In the genomic region with DNA sequence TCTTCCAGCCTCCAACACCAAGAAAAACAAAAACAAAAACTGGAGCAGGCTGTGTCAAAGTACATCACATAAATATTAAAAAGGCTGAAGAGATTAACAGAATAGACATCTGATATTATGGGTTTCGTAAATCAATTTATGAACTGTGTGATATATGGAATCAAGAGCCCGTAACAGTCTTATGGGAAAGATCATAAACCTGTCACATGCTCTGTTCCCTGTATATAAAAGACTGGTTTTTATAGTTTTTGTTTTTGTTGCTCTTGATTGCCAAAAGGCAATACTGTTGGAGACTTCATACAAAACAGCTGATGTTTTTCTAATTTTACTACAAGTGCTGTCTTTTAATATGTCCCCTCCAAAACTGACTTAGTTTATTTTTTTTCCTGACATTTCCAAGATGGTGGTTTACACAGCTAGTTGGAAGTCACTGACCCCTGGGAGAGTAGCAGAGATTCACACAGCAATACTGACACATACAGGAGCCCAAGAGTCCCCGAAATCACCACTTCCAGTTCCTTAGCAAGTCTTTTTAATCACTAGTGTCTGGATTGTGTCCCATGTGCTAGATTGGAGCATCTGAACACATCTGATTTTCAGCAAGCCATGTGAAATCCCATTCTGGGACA, we compare ENCODE assay signal across 22 mouse cellular contexts.
DNase-seq lines count a peak whose midpoint lies in the region; ATAC-seq lines count a peak whose summit lies in the region.
"Had no signal": no experiment of that assay in that cellular context is flagged by ENCODE, and none has a peak within 500 bp of the region (broad histone marks: within the 10 kb centered on the region; RNA-seq: fewer than 3 reads in every experiment).

No protein-coding gene starts in this region.

- no peak overlapping the region for H3K4me3 ChIP-seq in kidney, embryonic 16.5 days (ENCODE audit: low read length)
- H3K4me3 ChIP-seq in neural tube, embryonic 14.5 days (ENCODE audit: low read depth, low read length), result no peak overlapping the region
- H3K4me3 ChIP-seq: embryonic facial prominence, embryonic 12.5 days; embryonic facial prominence, embryonic 15.5 days; gastrocnemius, adult 2 months; hindbrain, embryonic 12.5 days had no signal

- H3K27ac ChIP-seq in kidney, embryonic 16.5 days (ENCODE audit: low read length), result no peak overlapping the region
- no peak overlapping the region for H3K27ac ChIP-seq in neural tube, embryonic 14.5 days (ENCODE audit: low read depth, low read length)
- H3K27ac ChIP-seq: embryonic facial prominence, embryonic 12.5 days; embryonic facial prominence, embryonic 15.5 days; gastrocnemius, adult 2 months; hindbrain, embryonic 12.5 days had no signal

- no peak overlapping the region for H3K9ac ChIP-seq in kidney, embryonic 16.5 days (replicated peaks; ENCODE audit: low read length)
- no peak overlapping the region for H3K9ac ChIP-seq in neural tube, embryonic 14.5 days (replicated peaks; ENCODE audit: low read depth, low read length)
- H3K9ac ChIP-seq: embryonic facial prominence, embryonic 12.5 days; embryonic facial prominence, embryonic 15.5 days; forebrain, postnatal 0 days; hindbrain, embryonic 12.5 days had no signal

- peak; percentile 90 for ATAC-seq in kidney, embryonic 16.5 days (ENCODE audit: low FRiP score, low TSS enrichment)
- peak; percentile 51; the same call in 1 of the 2 replicates for ATAC-seq in neural tube, embryonic 14.5 days (ENCODE audit: low read depth)
- ATAC-seq: CD4-positive, CD25-positive, alpha-beta regulatory T cell, adult 4 months; forebrain, embryonic 14.5 days; forebrain, postnatal 0 days had no signal

- H3K36me3 ChIP-seq in kidney, embryonic 16.5 days (ENCODE audit: insufficient read depth, low read length), result no peaks in the 10 kb centered on the region
- H3K36me3 ChIP-seq in neural tube, embryonic 14.5 days (ENCODE audit: control insufficient read depth, insufficient read depth, low read length), result no peaks in the 10 kb centered on the region
- H3K36me3 ChIP-seq: embryonic facial prominence, embryonic 12.5 days; embryonic facial prominence, embryonic 15.5 days; hindbrain, embryonic 12.5 days had no signal

- no peaks in the 10 kb centered on the region for H3K9me3 ChIP-seq in kidney, embryonic 16.5 days (ENCODE audit: low read length)
- no peaks in the 10 kb centered on the region for H3K9me3 ChIP-seq in neural tube, embryonic 14.5 days (ENCODE audit: control insufficient read depth, low read length)
- H3K9me3 ChIP-seq: embryonic facial prominence, embryonic 12.5 days; embryonic facial prominence, embryonic 15.5 days; hindbrain, embryonic 12.5 days had no signal

- WGBS in kidney, embryonic 16.5 days, result 32% methylated on average over 3 of the region's 3 CpGs
- 55% methylated on average over 3 of the region's 3 CpGs for WGBS in neural tube, embryonic 14.5 days

- no peak overlapping the region for H3K4me2 ChIP-seq in kidney, embryonic 16.5 days (replicated peaks; ENCODE audit: low read depth, low read length)
- no peak overlapping the region for H3K4me2 ChIP-seq in neural tube, embryonic 14.5 days (ENCODE audit: low read depth, low read length)
- H3K4me2 ChIP-seq: embryonic facial prominence, embryonic 12.5 days; embryonic facial prominence, embryonic 15.5 days; heart, embryonic 11.5 days; hindbrain, embryonic 12.5 days had no signal

- no peaks in the 10 kb centered on the region for H3K4me1 ChIP-seq in kidney, embryonic 16.5 days (ENCODE audit: insufficient read depth, low read length)
- no peaks in the 10 kb centered on the region for H3K4me1 ChIP-seq in neural tube, embryonic 14.5 days (ENCODE audit: control insufficient read depth, insufficient read depth, low read length)
- H3K4me1 ChIP-seq: embryonic facial prominence, embryonic 12.5 days; embryonic facial prominence, embryonic 15.5 days; hindbrain, embryonic 12.5 days had no signal

- no peaks in the 10 kb centered on the region for H3K27me3 ChIP-seq in kidney, embryonic 16.5 days (ENCODE audit: insufficient read depth, low read length)
- H3K27me3 ChIP-seq in neural tube, embryonic 14.5 days (ENCODE audit: control insufficient read depth, insufficient read depth, low read length), result no peaks in the 10 kb centered on the region
- H3K27me3 ChIP-seq: embryonic facial prominence, embryonic 12.5 days; embryonic facial prominence, embryonic 15.5 days; hindbrain, embryonic 12.5 days had no signal

- no peak for DNase-seq in kidney, adult 18-20 months
- peak; percentile 16 for DNase-seq in kidney, postnatal 14 days
- DNase-seq in kidney, postnatal 36 days, result no peak
- DNase-seq in neural tube, embryonic 10.5 days (ENCODE audit: extremely low spot score, low spot score), result no peak
- DNase-seq: adrenal gland, adult 2 months; adrenal gland, postnatal 14 days; cerebellum, adult 11 months; cerebellum, adult 2 months; cerebellum, adult 9-11 months; cerebellum, postnatal 25 days; forebrain, postnatal 0 days; gastrocnemius, adult 2 months; gastrocnemius, postnatal 14 days; heart, adult 11 months had no signal
